Mouse (Mus musculus) CH12.LX (cell line): Measurements from ENCODE around the gene Rps26. TPM values are rescaled to one million over a fixed set of nuclear protein-coding genes. Genes with fewer than 3 reads are reported as not detected.

ENCODE experiments used
- DNase-seq: peaks from one replicate; pipeline ENCODE4 v3.0.0-alpha.2; 2013; ENCODE audit errors: extremely low read depth
- H3K27ac ChIP-seq: 2 replicates; pipeline ENCODE4 v1.5.1; 2012; ENCODE audit warnings: low read depth, mild to moderate bottlenecking, control low read depth, moderate library complexity; ENCODE audit not compliant: insufficient read depth
- H3K27me3 ChIP-seq: replicated peaks from 2 replicates; pipeline ENCODE3; 2012; ENCODE audit warnings: inconsistent platforms
- H3K36me3 ChIP-seq, 2 experiments: replicated peaks in 1 of 2; 2 replicates each; pipeline versions ENCODE3 to v1.6.1; 2012; ENCODE audit warnings: inconsistent platforms in 1 of 2, low read length in 1 of 2, mild to moderate bottlenecking in 1 of 2, mixed read lengths in 1 of 2, moderate library complexity in 1 of 2; ENCODE audit not compliant: control insufficient read depth in 1 of 2, insufficient read depth in 1 of 2
- H3K4me1 ChIP-seq, 2 experiments: 2 replicates each; pipeline ENCODE4 v1.6.1; 2012; ENCODE audit warnings: inconsistent platforms in 1 of 2, moderate library complexity in 1 of 2; ENCODE audit not compliant: insufficient read depth in 2 of 2, control insufficient read depth in 1 of 2
- H3K4me2 ChIP-seq: 2 replicates; pipeline ENCODE4 v1.6.1; 2012; ENCODE audit warnings: low read depth, mild to moderate bottlenecking, control low read depth; ENCODE audit not compliant: poor library complexity, insufficient read depth, severe bottlenecking
- H3K4me3 ChIP-seq, 3 experiments: fragments of 150-350 bp in 1 of 3; sonication (generic) in 1 of 3; replicated peaks in 1 of 3; 2 replicates each; pipeline versions ENCODE3 to v1.5.1; 2011 to 2012; ENCODE audit warnings: low read depth in 2 of 3, low read length in 2 of 3, mild to moderate bottlenecking in 2 of 3, moderate library complexity in 2 of 3, control low read depth in 1 of 3, improper control_type of control experiment in 1 of 3, inconsistent platforms in 1 of 3, mixed read lengths in 1 of 3; ENCODE audit not compliant: poor library complexity in 1 of 3
- H3K79me2 ChIP-seq: replicated peaks from 2 replicates; pipeline ENCODE4 v1.6.1; 2012; ENCODE audit warnings: mild to moderate bottlenecking, moderate library complexity; ENCODE audit not compliant: control insufficient read depth, poor library complexity, insufficient read depth, severe bottlenecking; ENCODE audit errors: extremely low read depth
- H3K9ac ChIP-seq: 2 replicates; pipeline ENCODE4 v1.6.1; 2012; ENCODE audit warnings: low read depth, mild to moderate bottlenecking, control low read depth, moderate library complexity; ENCODE audit not compliant: insufficient read depth
- H3K9me3 ChIP-seq: replicated peaks from 2 replicates; pipeline ENCODE3; 2012; ENCODE audit warnings: low read length, inconsistent platforms, mixed read lengths
- CHD2 ChIP-seq: IDR thresholded peaks from 2 replicates; pipeline ENCODE4 v1.6.1; 2011; ENCODE audit warnings: low read length, improper control_type of control experiment
- E2F4 ChIP-seq: IDR thresholded peaks from 2 replicates; pipeline ENCODE4 v1.6.1; 2011; ENCODE audit warnings: low read depth, low read length, improper control_type of control experiment; ENCODE audit not compliant: insufficient replicate concordance
- EP300 ChIP-seq: IDR thresholded peaks from 2 replicates; pipeline ENCODE4 v1.6.1; 2011; ENCODE audit warnings: low read length, improper control_type of control experiment
- ETS1 ChIP-seq: conservative IDR thresholded peaks from 2 replicates; pipeline ENCODE4 v1.6.1; 2012; ENCODE audit warnings: low read depth, mild to moderate bottlenecking, inconsistent platforms, low read length, improper control_type of control experiment, moderate library complexity
- GABPA ChIP-seq: IDR thresholded peaks from 2 replicates; pipeline ENCODE4 v1.6.1; 2012; ENCODE audit warnings: low read depth, low read length, improper control_type of control experiment, inconsistent platforms; ENCODE audit not compliant: insufficient replicate concordance
- HCFC1 ChIP-seq: IDR thresholded peaks from 2 replicates; pipeline ENCODE4 v1.6.1; 2012; ENCODE audit warnings: low read depth, mild to moderate bottlenecking, inconsistent platforms, low read length, improper control_type of control experiment
- IRF4 ChIP-seq: IDR thresholded peaks from 2 replicates; pipeline ENCODE4 v1.6.1; 2014; ENCODE audit warnings: low read depth, mild to moderate bottlenecking, inconsistent platforms, low read length, improper control_type of control experiment
- JUN ChIP-seq: IDR thresholded peaks from 2 replicates; pipeline ENCODE4 v1.6.1; 2011; ENCODE audit warnings: low read depth, mild to moderate bottlenecking, low read length, improper control_type of control experiment, moderate library complexity; ENCODE audit not compliant: insufficient read depth
- JUND ChIP-seq: conservative IDR thresholded peaks from 2 replicates; pipeline ENCODE4 v1.6.1; 2011; ENCODE audit warnings: low read depth, low read length, improper control_type of control experiment
- KAT2A ChIP-seq: IDR thresholded peaks from 2 replicates; pipeline ENCODE4 v1.6.1; 2012; ENCODE audit warnings: low read length, improper control_type of control experiment, inconsistent platforms; ENCODE audit not compliant: insufficient replicate concordance
- MEF2A ChIP-seq: IDR thresholded peaks from 2 replicates; pipeline ENCODE4 v1.6.1; 2014; ENCODE audit warnings: low read depth, mild to moderate bottlenecking, inconsistent platforms, low read length, improper control_type of control experiment, borderline replicate concordance
- PAX5 ChIP-seq: IDR thresholded peaks from 2 replicates; pipeline ENCODE4 v1.6.1; 2012; ENCODE audit warnings: low read length, inconsistent platforms, mixed read lengths
- POLR2A ChIP-seq: IDR thresholded peaks from 2 replicates; pipeline ENCODE4 v1.6.1; 2011; ENCODE audit warnings: low read depth, mild to moderate bottlenecking, improper control_type of control experiment, low read length
- RAD21 ChIP-seq: IDR thresholded peaks from 2 replicates; pipeline ENCODE4 v1.6.1; 2011; ENCODE audit warnings: low read depth, mild to moderate bottlenecking, low read length, improper control_type of control experiment, moderate library complexity
- RCOR1 ChIP-seq: conservative IDR thresholded peaks from 2 replicates; pipeline ENCODE4 v1.6.1; 2012; ENCODE audit warnings: low read depth, mild to moderate bottlenecking, inconsistent platforms, low read length, improper control_type of control experiment
- SIN3A ChIP-seq: IDR thresholded peaks from 2 replicates; pipeline ENCODE4 v1.6.1; 2012; ENCODE audit warnings: low read length, improper control_type of control experiment, inconsistent platforms
- TBP ChIP-seq: conservative IDR thresholded peaks from 2 replicates; pipeline ENCODE4 v1.6.1; 2011; ENCODE audit warnings: low read depth, low read length, improper control_type of control experiment
- UBTF ChIP-seq: IDR thresholded peaks from 2 replicates; pipeline ENCODE4 v1.6.1; 2012; ENCODE audit warnings: low read depth, mild to moderate bottlenecking, inconsistent platforms, low read length, improper control_type of control experiment, moderate library complexity
- USF1 ChIP-seq: IDR thresholded peaks from 2 replicates; pipeline ENCODE4 v1.6.1; 2014; ENCODE audit warnings: low read depth, mild to moderate bottlenecking, inconsistent platforms, low read length, improper control_type of control experiment
- ZC3H11A ChIP-seq: IDR thresholded peaks from 2 replicates; pipeline ENCODE4 v1.6.1; 2012; ENCODE audit warnings: low read depth, mild to moderate bottlenecking, inconsistent platforms, low read length, improper control_type of control experiment
- ZNF384 ChIP-seq: IDR thresholded peaks from 2 replicates; pipeline ENCODE4 v1.6.1; 2012; ENCODE audit warnings: low read depth, low read length, improper control_type of control experiment, inconsistent platforms
- dilution Hi-C: fragments of 300-500 bp; cut with MboI; formaldehyde crosslinking; loops from 2 replicates; pipeline ENCODE4 v1.14.3; 2020; ENCODE audit warnings: low sequenced_read_pairs; ENCODE audit not compliant: extremely low pct_unique_long_range_greater_than_20kb, extremely low pct_ligation_motif_present
- in situ Hi-C: fragments of 300-500 bp; cut with MboI; formaldehyde crosslinking; loops from 3 replicates; pipeline ENCODE4 v1.14.3; 2019; ENCODE audit warnings: low sequenced_read_pairs, low pct_ligation_motif_present, low pct_unique_long_range_greater_than_20kb, mixed read lengths
- polyA plus RNA-seq: library from polyadenylated mRNA; unstranded; fragments of >175 nt; gene quantifications from 2 replicates; pipeline ENCODE4 v1.2.1, GENCODE M21; 2012; ENCODE audit warnings: low read depth; ENCODE audit not compliant: insufficient read length
- total RNA-seq, 2 experiments: library from RNA; depleted of rRNA; stranded (reverse); fragments of 300-350 nt in 1 of 2; fragments of >200 nt in 1 of 2; gene quantifications; 2 replicates each; pipeline ENCODE4 v1.2.3; 2012 to 2014

Rps26 gene
- total and polyA plus RNA-seq, 3 experiments = 1,906 to 2,987 (median 2,220) TPM

DNA sequence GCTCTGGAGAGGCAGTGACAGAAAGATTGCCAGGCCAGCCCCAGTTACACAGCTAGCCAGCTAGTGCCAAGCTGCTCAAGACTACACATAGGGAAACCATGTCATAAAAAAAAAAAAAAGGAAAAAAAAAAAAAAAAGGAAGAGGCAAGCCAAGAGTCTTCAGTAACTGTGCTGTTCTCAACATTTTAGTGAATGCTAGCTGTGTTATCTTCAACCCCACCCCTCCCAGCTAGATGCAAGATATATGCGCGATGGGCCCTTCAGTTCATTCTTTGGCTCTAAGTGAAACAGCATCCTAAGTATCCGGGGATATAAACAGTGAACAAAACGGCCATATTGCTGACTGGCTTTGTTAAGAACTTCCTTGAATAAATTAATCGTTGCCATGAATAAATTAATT, 33.8 kb downstream of the Rps26 start:
- no peak for DNase-seq
- in situ Hi-C loops = no loop called here
- H3K4me2 ChIP-seq = no peak overlapping the region
- no peaks in the 10 kb centered on the region for H3K79me2 ChIP-seq
- H3K4me3 ChIP-seq = no peak overlapping the region
- H3K27ac ChIP-seq = no peak overlapping the region
- TF ChIP-seq UBTF (no peak), PAX5 (no peak), ZC3H11A (no peak), USF1 (no peak), KAT2A (no peak), POLR2A (no peak), GABPA (no peak), RAD21 (no peak), HCFC1 (no peak), RCOR1 (no peak), EP300 (no peak), E2F4 (no peak), CHD2 (no peak), JUN (no peak), TBP (no peak), ETS1 (no peak), SIN3A (no peak), MEF2A (no peak), ZNF384 (no peak)
- TF ChIP-seq, all 38 proteins: peak for 0
- peaks cover 0 to 9% of the 10 kb centered on the region in 2 experiments; a peak in 2 of 4 replicates for H3K4me1 ChIP-seq
- no peaks in the 10 kb centered on the region for H3K36me3 ChIP-seq
- H3K9ac ChIP-seq = no peak overlapping the region
- no peaks in the 10 kb centered on the region for H3K9me3 ChIP-seq
- H3K27me3 ChIP-seq = peaks cover 57% of the 10 kb centered on the region
- dilution Hi-C loops = no loop called here

DNA sequence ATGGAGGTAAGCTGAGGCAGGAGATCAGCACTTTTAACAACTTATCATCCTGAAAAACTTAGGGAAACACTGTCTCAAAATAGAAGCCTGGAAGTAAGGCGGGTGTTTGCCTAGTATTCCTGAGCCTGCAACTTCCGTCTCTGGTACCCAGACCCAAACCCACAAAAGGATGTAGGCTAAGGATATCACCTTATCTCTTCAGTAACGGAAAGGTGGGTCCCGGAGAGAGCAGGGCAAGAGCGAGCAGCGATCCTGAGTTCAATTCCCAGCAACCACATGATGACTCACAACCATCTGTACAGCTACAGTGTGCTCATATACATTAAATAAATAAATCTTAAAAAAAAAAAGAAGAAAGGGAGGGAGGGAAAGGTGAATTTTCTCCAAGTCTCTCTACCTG, 35.1 kb downstream of the Rps26 start:
- H3K27me3 ChIP-seq = peaks cover 69% of the 10 kb centered on the region
- H3K4me1 ChIP-seq = peaks cover 0 to 19% of the 10 kb centered on the region in 2 experiments; a peak in 2 of 4 replicates
- H3K4me2 ChIP-seq = no peak overlapping the region
- no peak overlapping the region for H3K27ac ChIP-seq
- no peak for DNase-seq
- no peak overlapping the region for H3K9ac ChIP-seq
- dilution Hi-C loops = no loop called here
- in situ Hi-C loops = no loop called here
- no peak overlapping the region for H3K4me3 ChIP-seq
- H3K9me3 ChIP-seq = no peaks in the 10 kb centered on the region
- no peaks in the 10 kb centered on the region for H3K79me2 ChIP-seq
- no peak for TF ChIP-seq EP300
- TF ChIP-seq JUND = no peak
- TF ChIP-seq CHD2 = no peak
- TF ChIP-seq IRF4 = no peak
- TF ChIP-seq, all 38 proteins: peak for 0
- H3K36me3 ChIP-seq = no peaks in the 10 kb centered on the region
